Mouse (Mus musculus): Measurements from ENCODE around the gene Magohb. TPM values are rescaled to one million over a fixed set of nuclear protein-coding genes. Genes with fewer than 3 reads are reported as not detected.

The Magohb gene
- 73.5 TPM for polyA plus RNA-seq (2014; fragmentation: Illumina TruSeq; extraction: RNeasy Lipid Tissue Mini Kit (QIAGEN cat#74804))

DNA sequence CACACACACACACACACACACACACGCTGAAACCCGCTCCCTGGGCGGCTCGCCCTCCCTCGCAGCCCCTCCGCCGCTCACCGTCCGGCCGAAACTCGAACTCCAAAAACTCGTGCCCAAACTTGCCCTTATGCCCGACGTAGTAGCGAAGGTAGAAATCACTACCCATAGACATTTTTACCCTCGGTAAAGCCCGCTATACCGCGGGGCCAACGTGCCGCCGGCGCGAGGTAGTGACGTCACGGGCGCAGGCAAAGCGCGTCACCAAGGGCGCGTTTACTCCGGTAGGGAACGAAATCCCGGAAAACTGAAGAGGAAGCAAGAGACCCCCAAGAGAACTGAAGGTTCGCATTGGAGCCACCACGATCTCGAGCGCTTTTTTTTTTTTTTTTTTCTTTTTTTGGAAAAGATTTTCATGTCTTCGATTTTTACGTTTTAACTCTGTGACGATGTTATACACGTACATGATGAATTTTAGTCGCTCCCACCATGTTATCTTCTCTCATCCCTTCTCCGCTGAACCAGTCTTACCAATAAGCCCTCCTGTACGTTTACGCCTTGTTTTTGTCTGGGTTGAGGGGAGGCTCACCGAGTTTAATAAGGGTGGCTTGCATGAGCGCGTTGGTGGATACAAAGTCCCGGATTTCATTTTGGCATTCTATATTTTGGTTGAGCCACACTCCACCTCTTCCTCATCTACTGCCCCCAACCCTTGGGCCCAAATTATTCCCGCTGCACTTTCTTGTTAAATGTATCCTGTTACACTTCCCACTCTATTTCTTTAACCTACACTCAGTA, at the start of gene Magohb:
Gene Magohb, minus strand, starts transcription at position 254 of the 798 bp plus-strand sequence.

DNA sequence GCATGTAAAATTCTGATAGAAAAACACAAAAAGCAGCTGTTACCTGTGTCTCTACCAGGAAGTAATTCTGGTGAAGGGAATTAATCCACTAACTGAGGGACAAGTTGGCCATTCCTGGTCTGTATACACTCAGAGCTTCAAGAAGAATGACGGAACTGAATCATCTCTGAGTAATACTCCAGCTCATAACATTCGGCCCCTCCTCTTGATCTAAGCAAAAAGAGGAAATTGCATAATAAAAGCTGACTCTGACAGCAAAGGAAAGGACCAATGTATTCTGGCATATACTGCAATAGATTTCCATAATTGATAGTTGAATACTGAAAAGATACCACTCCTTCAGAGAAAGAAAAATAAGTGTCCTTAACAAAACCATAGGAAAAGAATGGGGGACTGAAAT, 45.8 kb downstream of the Magohb start, which contains the start of gene Klra2:
Gene Klra2, minus strand, starts transcription at position 157 of the 400 bp plus-strand sequence.

Other genes starting within 250 kb of the Magohb start
- 4.2 TPM for gene Klra2, start 45.9 kb downstream of the Magohb start, polyA plus RNA-seq (2014; fragmentation: Illumina TruSeq; extraction: RNeasy Lipid Tissue Mini Kit (QIAGEN cat#74804))
- 4.2 TPM for gene Styk1, start 60.4 kb upstream of the Magohb start, polyA plus RNA-seq (2014; fragmentation: Illumina TruSeq; extraction: RNeasy Lipid Tissue Mini Kit (QIAGEN cat#74804))
- gene Ybx3, start 95.2 kb upstream of the Magohb start, polyA plus RNA-seq (2014; fragmentation: Illumina TruSeq; extraction: RNeasy Lipid Tissue Mini Kit (QIAGEN cat#74804)): 97.1 TPM
- not detected for gene 5430401F13Rik, start 193.2 kb upstream of the Magohb start, polyA plus RNA-seq (2014; fragmentation: Illumina TruSeq; extraction: RNeasy Lipid Tissue Mini Kit (QIAGEN cat#74804))
- gene Gm6619, start 193.2 kb upstream of the Magohb start, polyA plus RNA-seq (2014; fragmentation: Illumina TruSeq; extraction: RNeasy Lipid Tissue Mini Kit (QIAGEN cat#74804)): not detected